Mouse (Mus musculus): ENCODE measurements at regions not wholly inside any gene's neighbourhood (a gene's known extent, or its start where the extent isn't known, plus 50 kb on each side); places are given as distances from the start of the nearest gene placed in this dataset.

DNA sequence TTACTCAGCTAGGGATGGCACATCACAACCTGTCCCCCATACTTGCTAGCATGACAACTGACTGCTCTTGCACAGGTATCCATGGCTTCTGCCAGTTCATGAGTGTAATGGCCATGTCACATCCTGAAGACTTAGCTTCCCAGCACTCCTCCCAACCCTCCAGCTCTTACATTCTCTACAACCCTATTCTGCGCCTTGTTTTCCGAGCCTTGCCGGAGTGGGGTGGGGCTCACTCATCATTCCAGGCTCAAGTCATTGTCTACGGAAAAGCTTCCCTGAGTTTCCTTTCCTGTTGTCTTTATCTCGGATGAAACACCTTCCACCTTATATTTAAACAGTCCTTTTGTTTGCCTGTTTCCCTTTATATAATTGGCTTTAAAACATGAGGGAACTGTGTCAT lies 69.6 kb downstream of the Prdm13 start:
- DNase-seq (ENCODE audit: low spot score in 2 of 2): no peak
- intact Hi-C loops (cut with DNase I): no loop called here

DNA sequence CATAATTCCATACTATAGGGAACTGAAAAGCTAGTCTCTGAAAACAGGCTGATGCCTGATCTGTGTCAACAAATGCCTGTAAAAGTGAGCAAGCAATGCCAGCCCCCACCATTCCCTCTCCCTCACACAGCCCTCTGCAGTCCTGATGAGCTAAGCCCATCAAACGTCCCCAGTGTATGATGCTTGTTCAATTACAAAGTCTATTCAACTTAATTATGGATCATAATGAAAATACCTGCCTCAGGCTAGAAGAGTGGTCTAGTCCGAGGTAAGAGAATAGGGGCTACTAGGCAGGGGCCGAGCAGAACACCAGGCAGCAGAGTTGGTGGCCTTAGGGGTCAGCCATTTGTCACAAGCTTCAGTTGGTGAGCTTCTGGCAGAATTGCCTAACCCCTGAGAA lies 71.3 kb downstream of the Prdm13 start:
- no peak for DNase-seq (ENCODE audit: low spot score in 2 of 2)
- intact Hi-C loops (cut with DNase I): no loop called here

DNA sequence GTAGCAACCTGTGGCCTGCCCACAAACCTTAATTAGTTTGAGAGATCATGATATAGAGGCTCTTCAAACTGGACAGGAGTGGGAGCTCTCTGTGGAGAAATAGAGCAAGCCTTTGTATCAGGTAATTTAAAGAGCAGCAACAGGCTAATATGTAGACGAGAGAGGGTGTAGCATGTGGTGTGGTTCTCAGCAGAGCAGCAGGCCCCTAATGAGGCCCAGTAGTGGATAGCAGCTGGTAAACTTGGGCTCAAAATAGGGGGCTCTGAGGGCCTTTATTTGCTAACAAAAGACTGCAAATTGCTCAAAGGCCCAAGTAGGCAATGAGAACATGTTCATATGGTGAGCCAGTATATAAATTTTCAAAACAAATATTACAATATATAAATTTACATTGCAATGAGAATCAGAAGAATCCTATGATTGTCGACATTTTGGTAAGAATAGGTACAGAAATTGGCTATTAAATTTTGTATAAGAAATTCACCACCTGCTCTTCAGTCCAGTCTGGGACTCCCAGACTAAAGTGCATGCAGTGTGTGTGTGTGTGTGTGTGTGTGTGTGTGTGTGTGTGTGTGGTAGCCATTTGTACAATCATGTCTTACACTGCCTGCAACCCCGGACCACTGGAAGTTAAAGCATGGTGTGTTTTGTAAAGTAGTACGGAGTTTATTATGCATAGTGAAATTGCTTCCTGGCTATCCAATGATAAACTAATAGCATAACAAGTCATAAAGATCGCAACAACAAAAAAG lies 74.1 kb downstream of the Prdm13 start:
- intact Hi-C loops (cut with DNase I): no loop called here

DNA sequence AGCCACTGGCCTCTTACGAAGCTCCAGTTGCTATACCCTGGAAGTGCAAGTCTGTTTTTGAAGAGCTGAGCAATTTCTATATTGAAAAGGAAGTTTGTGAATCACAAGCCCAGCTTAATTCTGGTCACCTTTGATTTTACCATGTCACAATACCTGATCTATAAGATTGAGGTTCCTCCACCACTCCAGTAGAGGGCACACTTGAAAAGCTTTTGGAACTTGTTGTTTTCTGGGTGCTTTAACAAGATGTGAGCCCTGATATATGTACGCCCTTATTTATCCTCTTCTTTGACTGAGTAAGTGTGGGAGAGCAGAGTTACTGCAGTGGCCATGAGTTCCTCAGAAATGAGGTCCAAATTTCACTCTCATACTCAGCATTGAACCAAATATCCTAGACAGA lies 87.7 kb downstream of the Prdm13 start:
- intact Hi-C loops (cut with DNase I): no loop called here
- DNase-seq (ENCODE audit: low spot score in 2 of 2): no peak

More for the DNA sequence above, 74.1 kb downstream of the Prdm13 start:
- DNase-seq (ENCODE audit: low spot score in 2 of 2): no peak

DNA sequence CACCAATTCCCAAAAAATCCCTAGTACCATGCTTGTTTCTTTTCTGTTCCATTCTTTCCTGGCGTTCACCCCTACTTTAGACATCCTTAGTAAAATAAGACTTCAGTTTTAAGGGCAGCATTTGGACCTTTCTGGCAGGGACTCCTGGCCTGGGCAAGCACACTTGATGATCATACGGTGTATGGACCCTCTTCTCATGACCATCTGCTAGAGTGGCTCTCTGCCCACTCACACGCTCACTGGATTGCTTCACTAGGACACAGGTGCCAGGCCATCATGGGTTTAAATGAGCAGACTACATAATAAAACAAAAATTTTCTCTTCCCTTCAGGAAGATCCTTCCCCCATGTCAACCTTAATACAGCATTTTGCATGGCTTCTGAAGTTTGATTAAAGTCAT lies 138.0 kb downstream of the Prdm13 start:
- intact Hi-C loops (cut with DNase I): no loop called here
- no peak for DNase-seq (ENCODE audit: low spot score in 2 of 2)

DNA sequence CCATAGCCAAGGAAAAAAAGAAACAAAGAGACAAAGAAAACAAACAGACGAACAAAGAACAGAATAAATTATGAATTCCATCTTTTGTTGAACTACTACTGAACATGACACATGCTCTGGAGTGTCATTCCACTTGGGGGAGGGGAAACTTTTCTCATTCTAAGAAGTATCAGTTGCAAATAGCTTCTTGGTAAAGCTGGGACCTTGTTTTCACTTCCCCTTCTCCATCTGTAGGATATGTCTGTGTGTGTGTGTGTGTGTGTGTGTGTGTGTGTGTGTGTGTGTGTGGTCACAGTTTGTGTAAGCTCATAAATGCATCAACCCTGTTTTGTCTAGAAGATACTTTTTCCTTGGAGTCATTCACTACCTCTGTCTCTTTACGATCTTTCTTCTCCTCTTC lies 146.2 kb downstream of the Prdm13 start:
- DNase-seq (ENCODE audit: low spot score in 2 of 2): no peak
- intact Hi-C loops (cut with DNase I): loop anchor here (5.0 kb wide), 2 partner anchors 158 to 273 kb away; no protein-coding TSS in a partner anchor

DNA sequence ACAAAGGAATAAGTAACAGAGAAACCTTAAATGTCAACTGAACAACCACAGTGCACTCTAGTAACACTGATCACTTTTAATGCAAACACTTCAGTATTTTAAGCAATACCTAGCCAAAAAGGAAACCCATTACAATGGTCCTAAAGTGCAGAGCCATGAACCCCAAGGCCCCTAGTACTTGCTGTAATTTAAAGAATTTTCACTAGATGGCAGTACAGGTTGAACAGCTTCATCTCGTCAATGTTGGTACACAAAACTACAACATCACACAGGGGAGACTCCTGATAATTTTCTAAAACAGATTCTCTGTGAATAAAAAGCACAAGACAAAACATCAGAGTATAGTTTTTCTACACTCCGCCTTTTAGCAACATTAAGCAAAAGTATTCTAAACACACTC lies 149.8 kb downstream of the Prdm13 start:
- intact Hi-C loops (cut with DNase I): loop anchor here (5.0 kb wide), 2 partner anchors 161 to 276 kb away; no protein-coding TSS in a partner anchor
- no peak for DNase-seq (ENCODE audit: low spot score in 2 of 2)

DNA sequence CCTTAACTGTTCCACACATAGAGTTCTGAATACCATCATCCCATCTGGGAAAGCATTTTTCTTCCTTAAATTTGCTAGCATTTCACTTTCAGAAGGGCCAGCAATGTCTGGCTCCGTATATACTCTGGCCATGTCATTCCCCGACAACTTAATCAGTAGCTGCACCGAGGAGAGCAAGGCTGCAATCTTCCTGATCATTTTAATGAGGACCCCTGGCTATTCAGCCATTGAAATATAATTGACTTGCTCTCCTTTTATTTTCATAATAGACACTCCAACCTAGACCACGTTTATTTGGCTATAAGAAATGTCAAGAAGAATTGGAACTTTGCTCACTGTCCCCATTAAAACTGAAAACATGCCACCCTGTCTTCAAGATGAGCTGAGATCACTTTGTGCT lies 153.6 kb downstream of the Prdm13 start:
- no peak for DNase-seq (ENCODE audit: low spot score in 2 of 2)
- intact Hi-C loops (cut with DNase I): no loop called here
